Mouse (Mus musculus) forebrain, embryonic 12.5 days (tissue): ENCODE measurements around the gene Abhd13. TPM values are rescaled to one million over a fixed set of nuclear protein-coding genes. Genes with fewer than 3 reads are reported as not detected.

Experiments
- ATAC-seq: fragments of 200-750 bp; cut with Nextera tagmentation; 2 replicates; pipeline ENCODE4 v1.8.0; 2017; ENCODE audit warnings: moderate TSS enrichment; ENCODE audit not compliant: low FRiP score
- H3K27ac ChIP-seq: fragments of 300-500 bp; sonication (generic); 2 replicates; pipeline ENCODE4 v1.5.1; 2016; ENCODE audit warnings: mild to moderate bottlenecking
- H3K27me3 ChIP-seq: fragments of 300-500 bp; sonication (generic); 2 replicates; pipeline ENCODE4 v1.6.1; 2016; ENCODE audit warnings: mild to moderate bottlenecking
- H3K36me3 ChIP-seq: fragments of 300-500 bp; sonication (generic); replicated peaks from 2 replicates; pipeline ENCODE4 v1.6.1; 2016; ENCODE audit warnings: mild to moderate bottlenecking
- H3K4me1 ChIP-seq: fragments of 300-500 bp; sonication (generic); 2 replicates; pipeline ENCODE4 v1.6.1; 2016
- H3K4me2 ChIP-seq: fragments of 300-500 bp; sonication (generic); 2 replicates; pipeline ENCODE4 v1.6.1; 2016; ENCODE audit warnings: mild to moderate bottlenecking, moderate library complexity
- H3K4me3 ChIP-seq: fragments of 300-500 bp; sonication (generic); replicated peaks from 2 replicates; pipeline ENCODE4 v1.5.1; 2016; ENCODE audit warnings: mild to moderate bottlenecking
- H3K9ac ChIP-seq: fragments of 300-500 bp; sonication (generic); 2 replicates; pipeline ENCODE4 v1.6.1; 2016; ENCODE audit warnings: mild to moderate bottlenecking
- H3K9me3 ChIP-seq: fragments of 300-500 bp; sonication (generic); 2 replicates; pipeline ENCODE4 v1.6.1; 2016
- WGBS: fragments of 180-500 bp; shearing (Covaris S2); methylation state at CpG from one replicate; pipeline ENCODE4 v1.1.7; 2016; 5-methylcytosine and 5-hydroxymethylcytosine counted together
- polyA plus RNA-seq: library from polyadenylated mRNA; unstranded; fragments of >200 nt; fragmentation: Nextera tagmentation; extraction: Ambion mirVana; gene quantifications from 2 replicates; pipeline ENCODE4 v1.2.1, GENCODE M21; 2016

The Abhd13 gene
- polyA plus RNA-seq, 1 experiment from 2014 or later = 20.9 TPM

GRCm38 (mm10) chr8:9977016-9977415 is 491 bp upstream of the Abhd13 start:
- WGBS = 45% methylated on average over 15 of the region's 15 CpGs
- H3K9me3 ChIP-seq = no peaks in the 10 kb centered on the region
- peaks cover 35% of the 10 kb centered on the region for H3K4me1 ChIP-seq
- peak overlapping the region; percentile 91; the same call in 1 of the 2 replicates for H3K9ac ChIP-seq
- ATAC-seq = peak; percentile 10; the same call in 1 of the 2 replicates
- peak overlapping the region; percentile 77 for H3K4me2 ChIP-seq
- H3K36me3 ChIP-seq = peaks cover 16% of the 10 kb centered on the region
- 0 out of 2 replicates have a peak overlapping the region, but pooled peaks have one; percentile 89 for H3K27ac ChIP-seq
- peak overlapping the region; percentile 94 for H3K4me3 ChIP-seq
- H3K27me3 ChIP-seq = no peaks in the 10 kb centered on the region

- Histone ChIP-seq H3K4me2 (peak overlapping the region; percentile 77), H3K9me3 (no peaks in the 10 kb centered on the region), H3K4me3 (peak overlapping the region; percentile 94), H3K27ac (no peak overlapping the region), H3K27me3 (no peaks in the 10 kb centered on the region), H3K9ac (peak overlapping the region; percentile 91), H3K4me1 (peaks cover 35% of the 10 kb centered on the region), H3K36me3 (0 out of 2 replicates have a peak, but pooled peaks cover 4% of the 10 kb centered on the region)
- no peak for ATAC-seq
- 64% methylated on average over 18 of the region's 18 CpGs for WGBS
These were observed 1.1 kb downstream of the Abhd13 start for GRCm38 (mm10) chr8:9978475-9979230.

GRCm38 (mm10) chr8:9979746-9980145 is 2.2 kb downstream of the Abhd13 start:
- WGBS = 79% methylated on average over 1 of the region's 1 CpGs
- Histone ChIP-seq H3K27me3 (no peaks in the 10 kb centered on the region), H3K9me3 (no peaks in the 10 kb centered on the region)

GRCm38 (mm10) chr8:9980188-9980587 is 2.7 kb downstream of the Abhd13 start:
- Histone ChIP-seq H3K4me3 (no peak overlapping the region), H3K9me3 (no peaks in the 10 kb centered on the region), H3K4me1 (peaks cover 32% of the 10 kb centered on the region), H3K36me3 (0 out of 2 replicates have a peak, but pooled peaks cover 9% of the 10 kb centered on the region), H3K27ac (no peak overlapping the region), H3K27me3 (no peaks in the 10 kb centered on the region), H3K9ac (no peak overlapping the region), H3K4me2 (no peak overlapping the region)
- ATAC-seq = no peak

More at GRCm38 (mm10) chr8:9979746-9980145, 2.2 kb downstream of the Abhd13 start:
- no peak overlapping the region for H3K4me3 ChIP-seq
- H3K36me3 ChIP-seq = 0 out of 2 replicates have a peak, but pooled peaks cover 9% of the 10 kb centered on the region
- ATAC-seq = no peak
- peaks cover 35% of the 10 kb centered on the region for H3K4me1 ChIP-seq
- no peak overlapping the region for H3K4me2 ChIP-seq
- H3K9ac ChIP-seq = no peak overlapping the region
- no peak overlapping the region for H3K27ac ChIP-seq

GRCm38 (mm10) chr8:10004115-10004514 is 26.6 kb downstream of the Abhd13 start:
- H3K27ac ChIP-seq = no peak overlapping the region
- WGBS = 84% methylated on average over 7 of the region's 7 CpGs

GRCm38 (mm10) chr8:10006156-10006985 is 28.9 kb downstream of the Abhd13 start, which contains the start of gene Tnfsf13b:
Tnfsf13b (plus strand) TSS chr8:10006467.
- WGBS = 76% methylated on average over 16 of the region's 16 CpGs
- peak within 1 kb of the TSS; percentile 81 for H3K4me2 ChIP-seq
- H3K27ac ChIP-seq = no peak within 1 kb of the TSS
- H3K27me3 ChIP-seq = peaks cover 14% of the 10 kb centered on the region
- ATAC-seq = no peak
- H3K9ac ChIP-seq = peak within 1 kb of the TSS; percentile 55
- peaks cover 12% of the 10 kb centered on the region; the same call in 1 of the 2 replicates for H3K4me1 ChIP-seq
- H3K36me3 ChIP-seq = no peaks in the 10 kb centered on the region
- H3K4me3 ChIP-seq = peak within 1 kb of the TSS; percentile 49
- H3K9me3 ChIP-seq = no peaks in the 10 kb centered on the region

More at GRCm38 (mm10) chr8:10004115-10004514, 26.6 kb downstream of the Abhd13 start:
- H3K36me3 ChIP-seq = no peaks in the 10 kb centered on the region
- peaks cover 12% of the 10 kb centered on the region; the same call in 1 of the 2 replicates for H3K4me1 ChIP-seq
- no peak overlapping the region for H3K4me2 ChIP-seq
- ATAC-seq = no peak
- no peak overlapping the region for H3K4me3 ChIP-seq
- no peak overlapping the region for H3K9ac ChIP-seq
- H3K9me3 ChIP-seq = no peaks in the 10 kb centered on the region
- H3K27me3 ChIP-seq = peaks cover 14% of the 10 kb centered on the region

DNA sequence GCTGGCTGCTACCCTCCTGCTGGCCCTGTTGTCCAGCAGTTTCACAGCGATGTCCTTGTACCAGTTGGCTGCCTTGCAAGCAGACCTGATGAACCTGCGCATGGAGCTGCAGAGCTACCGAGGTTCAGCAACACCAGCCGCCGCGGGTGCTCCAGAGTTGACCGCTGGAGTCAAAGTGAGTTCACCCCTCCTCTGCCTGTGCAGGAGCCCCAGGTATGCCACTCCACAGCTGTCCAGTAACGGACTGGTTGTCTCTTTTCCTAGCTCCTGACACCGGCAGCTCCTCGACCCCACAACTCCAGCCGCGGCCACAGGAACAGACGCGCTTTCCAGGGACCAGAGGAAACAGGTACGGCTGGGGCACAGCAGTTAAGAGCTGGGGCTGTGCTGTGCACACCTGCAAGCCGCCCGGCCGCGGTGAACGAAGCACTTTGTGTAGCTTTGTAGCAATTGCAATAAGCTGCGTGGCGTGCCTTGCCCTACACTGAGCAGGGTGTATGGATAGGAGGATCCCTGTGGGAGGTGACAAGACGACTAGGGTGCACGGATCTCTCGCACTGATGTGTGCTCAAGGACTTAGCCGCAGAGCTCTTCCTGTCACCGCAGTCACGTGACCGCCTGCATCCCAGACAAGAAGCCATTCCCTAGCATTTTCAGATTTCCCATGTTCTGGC is 29.6 kb downstream of the Abhd13 start:
- Histone ChIP-seq H3K4me3 (peak overlapping the region; percentile 49), H3K4me2 (peak overlapping the region; percentile 81), H3K4me1 (peaks cover 12% of the 10 kb centered on the region; the same call in 1 of the 2 replicates), H3K9me3 (no peaks in the 10 kb centered on the region), H3K27me3 (peaks cover 14% of the 10 kb centered on the region), H3K36me3 (no peaks in the 10 kb centered on the region), H3K27ac (no peak overlapping the region), H3K9ac (peak overlapping the region; percentile 55)
- 4% methylated on average over 29 of the region's 29 CpGs for WGBS
- ATAC-seq = peak; percentile 72; the same call in 1 of the 2 replicates

DNA sequence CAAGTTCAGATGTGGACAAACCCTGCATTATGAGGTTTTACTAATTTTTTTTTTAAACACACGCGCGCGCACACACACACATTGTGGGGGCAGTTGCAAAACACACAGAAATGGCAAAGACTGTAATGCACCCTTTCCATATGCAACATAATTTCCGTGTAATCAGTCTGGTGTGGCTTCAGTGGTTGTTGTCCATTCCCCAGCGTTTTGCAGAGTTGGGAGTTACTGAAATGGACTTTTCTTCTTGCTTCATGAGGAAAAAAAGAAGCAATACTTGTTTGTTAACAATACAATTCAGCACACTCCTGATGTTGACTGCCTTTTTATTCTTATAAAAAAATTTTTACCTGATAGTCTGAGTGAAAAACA is 30.1 kb downstream of the Abhd13 start:
- 34% methylated on average over 6 of the region's 6 CpGs for WGBS
- Histone ChIP-seq H3K9me3 (no peaks in the 10 kb centered on the region), H3K9ac (peak overlapping the region; percentile 55; the same call in 1 of the 2 replicates), H3K27me3 (peaks cover 14% of the 10 kb centered on the region), H3K4me3 (peak overlapping the region; percentile 49), H3K4me2 (peak overlapping the region; percentile 81), H3K36me3 (no peaks in the 10 kb centered on the region), H3K4me1 (peaks cover 12% of the 10 kb centered on the region; the same call in 1 of the 2 replicates), H3K27ac (no peak overlapping the region)
- no peak; the same call in 1 of the 2 replicates for ATAC-seq

DNA sequence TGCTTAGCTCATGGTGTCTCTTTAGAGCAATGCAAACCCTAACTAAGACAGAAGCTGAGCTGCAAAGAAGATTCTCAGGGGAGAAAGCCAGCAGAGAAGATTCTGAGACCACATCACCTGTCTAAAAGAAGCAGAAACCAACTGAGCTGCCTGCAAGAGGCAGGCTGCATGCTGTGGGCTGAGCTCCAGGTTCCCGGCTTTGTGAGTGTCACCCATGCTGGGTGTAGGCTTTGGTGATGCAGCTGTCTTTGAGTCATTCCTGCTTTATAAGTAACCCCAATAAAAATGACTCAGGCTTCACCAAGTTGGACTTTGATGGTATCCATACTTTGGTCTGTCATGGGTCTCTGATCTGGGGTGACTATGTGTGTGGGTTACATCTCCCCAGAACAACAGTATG is 38.7 kb downstream of the Abhd13 start:
- H3K9ac ChIP-seq = no peak overlapping the region
- no peaks in the 10 kb centered on the region; the same call in 1 of the 2 replicates for H3K4me1 ChIP-seq
- H3K27ac ChIP-seq = no peak overlapping the region
- 78% methylated on average over 1 of the region's 1 CpGs for WGBS
- no peaks in the 10 kb centered on the region for H3K27me3 ChIP-seq
- no peak overlapping the region for H3K4me2 ChIP-seq
- ATAC-seq = no peak
- no peaks in the 10 kb centered on the region for H3K36me3 ChIP-seq
- no peaks in the 10 kb centered on the region for H3K9me3 ChIP-seq
- H3K4me3 ChIP-seq = no peak overlapping the region

- no peak for ATAC-seq
- no peak overlapping the region for H3K27ac ChIP-seq
- no peak overlapping the region for H3K4me3 ChIP-seq
- no peaks in the 10 kb centered on the region for H3K36me3 ChIP-seq
- no peaks in the 10 kb centered on the region for H3K9me3 ChIP-seq
- H3K4me1 ChIP-seq = no peaks in the 10 kb centered on the region; the same call in 1 of the 2 replicates
- 73% methylated on average over 3 of the region's 3 CpGs for WGBS
- H3K27me3 ChIP-seq = no peaks in the 10 kb centered on the region
- H3K9ac ChIP-seq = no peak overlapping the region
- H3K4me2 ChIP-seq = no peak overlapping the region
These were observed 39.7 kb downstream of the Abhd13 start for GRCm38 (mm10) chr8:10017231-10017630.

- Histone ChIP-seq H3K4me2 (no peak overlapping the region), H3K36me3 (no peaks in the 10 kb centered on the region), H3K9me3 (no peaks in the 10 kb centered on the region), H3K27ac (no peak overlapping the region), H3K9ac (no peak overlapping the region), H3K4me1 (peaks cover 6% of the 10 kb centered on the region; the same call in 1 of the 2 replicates), H3K4me3 (no peak overlapping the region), H3K27me3 (no peaks in the 10 kb centered on the region)
- WGBS = 76% methylated on average over 8 of the region's 8 CpGs
- no peak for ATAC-seq
These were observed 53.0 kb downstream of the Abhd13 start for GRCm38 (mm10) chr8:10030320-10031060.
